Mouse (Mus musculus) retina, adult 2 months (tissue): Measurements from ENCODE around the gene Fam131c.

Source experiments
- DNase-seq: peaks from one replicate; pipeline ENCODE4 v3.0.0-alpha.2; 2012; ENCODE audit warnings: low read depth, low spot score

The Fam131c gene

GRCm38 (mm10) chr4:141359222-141359621, 8.8 kb upstream of the Fam131c start:
- no peak for DNase-seq

- DNase-seq: no peak
Observed at GRCm38 (mm10) chr4:141360846-141361245, 7.2 kb upstream of the Fam131c start.

- peak; percentile 41 for DNase-seq
Observed at GRCm38 (mm10) chr4:141362937-141363548, 5.0 kb upstream of the Fam131c start.

GRCm38 (mm10) chr4:141365126-141365525, 2.9 kb upstream of the Fam131c start:
- DNase-seq: no peak

- no peak for DNase-seq
Observed at GRCm38 (mm10) chr4:141365876-141366275, 2.1 kb upstream of the Fam131c start.

- DNase-seq: no peak
Observed at GRCm38 (mm10) chr4:141372426-141372825, 4.4 kb downstream of the Fam131c start.

- no peak for DNase-seq
Observed at GRCm38 (mm10) chr4:141379674-141380073, 11.7 kb downstream of the Fam131c start.

GRCm38 (mm10) chr4:141382406-141382805, 14.4 kb downstream of the Fam131c start:
- DNase-seq: no peak

GRCm38 (mm10) chr4:141385275-141385674, 17.3 kb downstream of the Fam131c start:
- peak; percentile 52 for DNase-seq

- no peak for DNase-seq
Observed at GRCm38 (mm10) chr4:141386150-141386549, 18.1 kb downstream of the Fam131c start.

GRCm38 (mm10) chr4:141387093-141387784, 19.2 kb downstream of the Fam131c start:
- DNase-seq: peak; percentile 29

- DNase-seq: no peak
Observed at GRCm38 (mm10) chr4:141387933-141388332, 19.9 kb downstream of the Fam131c start.

- DNase-seq: no peak
Observed at GRCm38 (mm10) chr4:141389366-141390150, 21.5 kb downstream of the Fam131c start.

- DNase-seq: no peak
Observed at GRCm38 (mm10) chr4:141391293-141391692, 23.3 kb downstream of the Fam131c start.

GRCm38 (mm10) chr4:141394751-141395150, 26.7 kb downstream of the Fam131c start:
- DNase-seq: no peak

GRCm38 (mm10) chr4:141397861-141398260, 29.8 kb downstream of the Fam131c start:
- no peak for DNase-seq

- DNase-seq: no peak
Observed at GRCm38 (mm10) chr4:141398545-141398944, 30.5 kb downstream of the Fam131c start, which contains the start of gene Clcnka. Gene Clcnka (minus strand): TSS chr4:141398724.

GRCm38 (mm10) chr4:141400171-141400570, 32.2 kb downstream of the Fam131c start:
- DNase-seq: no peak

GRCm38 (mm10) chr4:141404518-141405313, 36.7 kb downstream of the Fam131c start:
- peak; percentile 60 for DNase-seq

GRCm38 (mm10) chr4:141405314-141405622, 37.2 kb downstream of the Fam131c start:
- no peak for DNase-seq

- DNase-seq: no peak
Observed at GRCm38 (mm10) chr4:141406516-141407299, 38.7 kb downstream of the Fam131c start.
